Mouse (Mus musculus) midbrain, embryonic 11.5 days (tissue): ENCODE measurements around the gene Ash1l. TPM values are rescaled to one million over a fixed set of nuclear protein-coding genes. Genes with fewer than 3 reads are reported as not detected.

Experiments used
- ATAC-seq: fragments of 200-750 bp; cut with Nextera tagmentation; 2 replicates; pipeline ENCODE4 v1.8.0; 2017; ENCODE audit warnings: moderate TSS enrichment, moderate library complexity; ENCODE audit not compliant: low FRiP score
- DNase-seq: peaks from one replicate; pipeline ENCODE4 v3.0.0; 2015; ENCODE audit warnings: low spot score; ENCODE audit errors: missing footprints
- H3K27ac ChIP-seq: fragments of 300-500 bp; sonication (generic); 2 replicates; pipeline ENCODE4 v1.5.1; 2014; ENCODE audit warnings: low read depth, low read length
- H3K27me3 ChIP-seq: fragments of 300-500 bp; sonication (generic); 2 replicates; pipeline ENCODE4 v1.6.1; 2014; ENCODE audit warnings: mild to moderate bottlenecking, low read length, moderate library complexity, mixed read lengths; ENCODE audit not compliant: control insufficient read depth, insufficient read depth
- H3K36me3 ChIP-seq: fragments of 300-500 bp; sonication (generic); 2 replicates; pipeline ENCODE4 v1.6.1; 2014; ENCODE audit warnings: mild to moderate bottlenecking, low read length, moderate library complexity, mixed read lengths; ENCODE audit not compliant: control insufficient read depth, insufficient read depth
- H3K4me1 ChIP-seq: fragments of 300-500 bp; sonication (generic); 2 replicates; pipeline ENCODE4 v1.6.1; 2014; ENCODE audit warnings: low read length; ENCODE audit not compliant: control insufficient read depth, insufficient read depth
- H3K4me2 ChIP-seq: fragments of 300-500 bp; sonication (generic); 2 replicates; pipeline ENCODE4 v1.6.1; 2014; ENCODE audit warnings: mild to moderate bottlenecking, moderate library complexity
- H3K4me3 ChIP-seq: fragments of 300-500 bp; sonication (generic); 2 replicates; pipeline ENCODE4 v1.5.1; 2014; ENCODE audit warnings: low read depth, low read length
- H3K9ac ChIP-seq: fragments of 300-500 bp; sonication (generic); 2 replicates; pipeline ENCODE4 v1.6.1; 2014; ENCODE audit warnings: low read length
- H3K9me3 ChIP-seq: fragments of 300-500 bp; sonication (generic); 2 replicates; pipeline ENCODE4 v1.6.1; 2016; ENCODE audit warnings: low read length; ENCODE audit not compliant: control insufficient read depth
- WGBS: fragments of 180-500 bp; shearing (Covaris S2); extraction: QIAGEN DNeasy Blood & Tissue Kit; methylation state at CpG from one replicate; pipeline ENCODE4 v1.1.7; 2014; 5-methylcytosine and 5-hydroxymethylcytosine counted together
- polyA plus RNA-seq: library from polyadenylated mRNA; unstranded; fragments of >200 nt; fragmentation: Nextera tagmentation; extraction: Ambion mirVana; gene quantifications from 2 replicates; pipeline ENCODE4 v1.2.1, GENCODE M21; 2014

The Ash1l gene
- 12.7 and 14.5 TPM in 2 replicates for polyA plus RNA-seq

DNA sequence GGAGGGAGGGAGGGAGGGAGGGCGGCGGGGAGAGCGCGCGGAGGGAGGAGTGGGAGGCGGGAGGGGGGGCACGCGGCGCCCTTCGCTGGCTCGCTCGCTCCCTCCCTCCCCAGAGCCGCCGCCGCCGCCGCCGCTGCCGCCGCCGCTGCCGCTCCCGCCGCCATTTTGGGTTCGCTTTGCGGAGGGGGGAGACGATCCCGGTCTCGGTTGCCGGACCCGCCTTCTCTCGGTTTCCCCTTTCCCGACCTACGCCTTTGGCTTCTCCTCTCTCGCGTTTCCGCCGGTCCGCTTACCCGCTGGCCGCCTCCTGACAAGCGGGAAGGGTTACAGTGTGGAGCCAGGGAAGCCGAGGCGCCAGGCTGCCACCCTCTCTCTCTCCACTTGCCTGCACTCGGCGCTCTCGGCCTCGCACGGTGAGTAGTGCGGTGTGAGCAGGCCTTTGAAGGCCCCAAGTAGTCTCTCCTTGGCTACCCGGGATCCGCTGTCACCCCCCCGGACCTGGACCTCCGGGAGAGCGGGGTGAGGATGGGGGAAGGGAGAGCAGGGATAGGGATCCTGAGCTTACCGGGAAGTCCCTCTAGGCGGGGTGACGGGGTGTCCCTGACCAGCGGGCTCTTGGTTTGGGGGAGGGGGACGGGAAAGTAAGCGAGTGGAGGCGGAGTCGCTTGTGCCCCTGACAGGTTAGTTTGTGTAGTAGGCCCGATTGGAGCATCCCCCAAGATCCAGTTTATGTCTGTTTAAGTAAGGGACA, at the start of gene Ash1l, which contains the start of gene Dap3:
TSS of gene Ash1l (plus strand) at position 47 of the 751 bp plus-strand sequence.
TSS of gene Dap3 (minus strand) at position 606 of the 751 bp plus-strand sequence.
- Histone ChIP-seq H3K27ac (peak within 1 kb of the TSS; percentile 100), H3K4me1 (peaks cover 22% of the 10 kb centered on the region), H3K9ac (peak within 1 kb of the TSS; percentile 96), H3K4me3 (peak within 1 kb of the TSS; percentile 77), H3K27me3 (no peaks in the 10 kb centered on the region), H3K4me2 (peak within 1 kb of the TSS; percentile 51), H3K9me3 (no peaks in the 10 kb centered on the region), H3K36me3 (no peaks in the 10 kb centered on the region)
- DNase-seq (peak; percentile 97), ATAC-seq (peak; percentile 85)
- under 1% methylated on average over 29 of the region's 64 CpGs for WGBS

DNA sequence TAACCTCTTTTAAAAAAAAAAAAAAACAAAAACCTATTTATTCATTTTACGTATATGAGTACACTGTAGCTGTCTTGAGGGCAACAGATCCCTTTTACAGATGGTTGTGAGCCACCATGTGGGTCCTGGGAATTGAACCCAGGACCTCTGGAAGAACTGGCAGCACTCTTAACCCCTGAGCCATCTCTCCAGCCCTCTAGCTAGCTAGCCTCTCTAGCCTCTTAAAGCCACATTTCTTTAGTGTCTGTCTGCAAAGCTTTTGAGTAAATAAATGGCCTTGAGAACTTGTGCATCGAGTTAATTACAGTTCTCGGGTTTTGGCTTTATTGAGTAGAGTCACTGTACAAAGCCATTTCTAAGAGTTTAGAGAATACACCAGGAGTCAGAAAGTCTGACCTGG, 45.6 kb upstream of the Ash1l start:
- 86% methylated on average over 3 of the region's 3 CpGs for WGBS
- Histone ChIP-seq H3K4me2 (no peak overlapping the region), H3K4me1 (no peaks in the 10 kb centered on the region), H3K27ac (no peak overlapping the region), H3K9ac (no peak overlapping the region), H3K4me3 (no peak overlapping the region), H3K27me3 (no peaks in the 10 kb centered on the region), H3K36me3 (peaks cover 40% of the 10 kb centered on the region), H3K9me3 (no peaks in the 10 kb centered on the region)
- no peak for ATAC-seq
- DNase-seq = peak; percentile 76

DNA sequence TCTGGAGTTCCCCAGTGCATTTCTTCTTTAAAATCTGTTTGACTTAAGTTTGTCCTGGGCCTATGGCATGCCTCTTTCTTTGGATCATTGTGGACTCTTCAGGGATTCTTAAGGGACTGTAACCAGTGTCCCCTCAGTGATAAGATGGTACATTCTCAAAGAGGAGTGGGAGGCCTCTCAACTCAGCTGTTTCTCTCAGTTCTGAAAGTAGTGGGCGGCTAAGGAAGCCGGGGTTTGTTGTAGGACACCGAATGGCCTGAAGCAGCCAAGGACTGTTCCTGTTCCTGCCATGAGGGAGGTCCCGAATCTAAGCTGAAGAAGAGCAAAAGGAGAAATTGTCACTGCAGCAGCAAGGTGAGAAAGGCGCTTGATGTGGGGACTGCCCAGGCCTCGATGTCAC, 45.2 kb upstream of the Ash1l start:
- no peak overlapping the region for H3K4me2 ChIP-seq
- no peaks in the 10 kb centered on the region for H3K4me1 ChIP-seq
- H3K36me3 ChIP-seq = peaks cover 43% of the 10 kb centered on the region
- no peak overlapping the region for H3K9ac ChIP-seq
- H3K27ac ChIP-seq = no peak overlapping the region
- ATAC-seq = no peak
- DNase-seq = no peak
- H3K9me3 ChIP-seq = no peaks in the 10 kb centered on the region
- 86% methylated on average over 6 of the region's 6 CpGs for WGBS
- no peaks in the 10 kb centered on the region for H3K27me3 ChIP-seq
- H3K4me3 ChIP-seq = no peak overlapping the region

DNA sequence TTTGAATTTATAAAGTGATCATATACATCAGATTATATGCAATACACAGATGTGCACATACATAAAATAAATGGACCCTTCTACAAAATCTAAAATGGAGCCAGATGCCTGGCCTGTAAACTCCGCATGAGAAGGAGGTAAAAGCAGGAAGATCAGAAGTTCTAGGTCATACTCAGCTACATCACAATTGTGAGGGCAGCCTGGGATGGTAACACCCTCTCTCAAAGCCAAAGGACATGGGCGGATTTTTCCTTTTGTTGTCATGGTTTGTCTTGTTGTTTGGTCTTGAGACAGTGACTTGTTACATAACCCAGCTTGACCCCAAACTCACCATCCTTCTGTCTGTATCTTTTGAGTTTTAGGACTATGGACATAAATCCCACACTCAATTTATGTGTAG, 44.7 kb upstream of the Ash1l start:
- Histone ChIP-seq H3K4me1 (no peaks in the 10 kb centered on the region), H3K4me2 (no peak overlapping the region), H3K9ac (no peak overlapping the region), H3K4me3 (no peak overlapping the region), H3K9me3 (no peaks in the 10 kb centered on the region), H3K36me3 (peaks cover 48% of the 10 kb centered on the region), H3K27ac (no peak overlapping the region), H3K27me3 (no peaks in the 10 kb centered on the region)
- 82% methylated on average over 2 of the region's 2 CpGs for WGBS
- ATAC-seq = no peak
- DNase-seq = peak; percentile 65

DNA sequence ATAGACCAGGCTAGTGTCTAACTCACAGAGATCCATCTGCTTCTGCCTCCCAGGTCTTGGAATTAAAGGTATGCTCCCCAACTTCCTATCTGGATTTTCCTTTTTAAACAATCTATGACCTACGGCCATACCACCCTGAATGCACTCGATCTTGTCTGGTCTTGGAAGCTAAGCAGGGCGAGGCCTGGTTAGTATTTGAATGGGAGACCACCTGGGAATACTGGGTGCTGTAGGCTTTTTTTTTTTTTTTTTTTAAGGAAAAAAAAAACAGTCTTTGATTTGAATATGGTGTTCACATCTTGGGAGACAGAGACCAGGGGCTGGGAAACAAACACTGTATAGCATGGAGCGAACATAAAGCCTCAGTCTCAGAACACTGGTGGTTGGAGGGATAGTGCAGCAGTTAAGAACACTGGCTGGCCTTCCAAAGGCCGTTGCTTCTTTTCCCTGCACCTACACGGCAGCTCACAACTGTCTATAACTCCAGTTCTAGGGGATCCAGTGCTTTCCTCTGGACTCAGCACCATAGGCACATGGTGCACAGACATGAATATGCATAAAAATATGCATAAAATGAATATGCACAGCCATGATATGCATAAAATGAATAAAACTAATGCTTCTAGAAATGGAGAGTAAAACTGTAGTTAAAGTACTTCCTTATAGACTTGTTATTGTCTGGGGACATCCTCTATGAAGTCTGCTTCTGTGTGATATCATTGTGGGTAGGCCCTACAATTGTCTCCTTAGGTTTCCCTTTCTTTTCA, 43.8 kb upstream of the Ash1l start:
- Histone ChIP-seq H3K27ac (no peak overlapping the region), H3K4me3 (no peak overlapping the region), H3K9me3 (no peaks in the 10 kb centered on the region), H3K4me2 (no peak overlapping the region), H3K4me1 (no peaks in the 10 kb centered on the region), H3K27me3 (no peaks in the 10 kb centered on the region), H3K9ac (no peak overlapping the region), H3K36me3 (peaks cover 51% of the 10 kb centered on the region)
- ATAC-seq (no peak), DNase-seq (peak; percentile 68)
- WGBS = 90% methylated on average over 6 of the region's 6 CpGs

DNA sequence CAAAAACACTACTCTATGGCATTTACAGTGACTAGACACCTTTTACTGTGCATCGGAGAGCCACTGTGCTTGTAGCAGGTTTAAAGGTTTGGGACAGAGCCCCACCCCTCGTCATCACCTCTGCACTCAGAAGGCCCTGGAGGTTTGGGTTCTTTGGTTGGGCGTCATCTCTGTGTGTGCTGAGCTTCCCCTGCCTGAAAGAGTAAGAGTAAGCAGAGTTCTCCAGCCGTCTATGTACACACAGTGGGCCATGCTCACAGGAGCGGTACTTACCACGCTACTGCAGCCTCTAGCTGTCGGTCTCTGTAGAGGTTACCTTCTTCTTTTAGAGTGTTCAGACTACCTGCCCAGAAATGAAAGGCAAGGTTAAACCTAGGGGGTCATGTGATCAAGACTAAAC, 37.8 kb upstream of the Ash1l start:
- Histone ChIP-seq H3K9ac (no peak overlapping the region), H3K9me3 (no peaks in the 10 kb centered on the region), H3K4me3 (no peak overlapping the region), H3K27ac (no peak overlapping the region), H3K4me1 (peaks cover 4% of the 10 kb centered on the region; the same call in 1 of the 2 replicates), H3K27me3 (no peaks in the 10 kb centered on the region), H3K4me2 (peak overlapping the region; percentile 87), H3K36me3 (peaks cover 25% of the 10 kb centered on the region)
- 92% methylated on average over 7 of the region's 7 CpGs for WGBS
- ATAC-seq = no peak
- peak; percentile 75 for DNase-seq

DNA sequence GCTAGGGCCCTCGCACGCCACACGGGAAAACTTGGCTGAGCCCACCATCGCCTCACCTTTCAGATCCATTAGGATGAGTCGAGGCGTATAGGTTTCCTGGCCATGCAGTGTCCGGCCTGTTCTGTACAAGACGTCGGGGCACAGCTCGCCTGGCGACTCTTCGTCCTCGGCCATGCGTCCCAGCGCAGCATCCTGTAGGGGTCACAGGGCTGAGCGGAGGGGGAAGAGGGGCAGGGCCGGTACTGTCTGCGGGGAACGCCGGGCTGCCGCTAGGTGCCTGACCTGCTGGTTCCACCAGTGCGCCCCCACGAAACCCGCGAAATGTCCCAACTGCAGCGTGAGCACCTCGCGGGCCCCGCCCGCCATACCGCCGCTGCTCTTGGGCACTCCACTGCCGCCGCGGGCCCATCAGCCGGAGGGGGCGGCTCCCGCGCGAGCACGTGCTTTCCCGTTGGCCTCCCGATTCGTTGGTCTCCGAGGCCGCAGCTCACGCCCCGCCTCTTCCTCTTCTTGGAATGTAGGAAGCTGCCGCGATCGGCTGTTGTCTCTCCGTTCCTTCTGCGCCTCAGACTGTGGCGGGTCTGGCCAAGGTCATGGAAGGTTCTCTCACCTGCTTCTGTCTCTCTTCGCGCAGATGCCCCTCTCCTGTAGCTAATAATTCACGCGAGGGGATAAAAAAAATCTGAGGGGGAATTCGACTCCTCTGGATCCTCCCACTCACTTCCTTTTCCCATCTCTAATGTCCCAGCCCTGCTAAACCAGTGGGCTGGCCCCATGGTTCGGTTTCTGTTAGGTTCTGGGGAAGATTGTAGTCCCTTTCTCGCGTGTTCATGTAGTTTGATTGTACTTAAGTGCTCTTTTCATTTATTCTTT, 36.7 kb upstream of the Ash1l start, which contains the start of gene Msto1:
TSS of gene Msto1 (minus strand) at position 489 of the 873 bp plus-strand sequence.
- H3K4me2 ChIP-seq = peak within 1 kb of the TSS; percentile 87
- H3K36me3 ChIP-seq = peaks cover 17% of the 10 kb centered on the region
- under 1% methylated on average over 56 of the region's 62 CpGs for WGBS
- peak within 1 kb of the TSS; percentile 71 for H3K9ac ChIP-seq
- H3K27me3 ChIP-seq = no peaks in the 10 kb centered on the region
- H3K27ac ChIP-seq = peak within 1 kb of the TSS; percentile 57
- ATAC-seq (peak; percentile 98), DNase-seq (peak; percentile 97)
- H3K4me3 ChIP-seq = peak within 1 kb of the TSS; percentile 65
- H3K4me1 ChIP-seq = peaks cover 4% of the 10 kb centered on the region; the same call in 1 of the 2 replicates
- H3K9me3 ChIP-seq = no peaks in the 10 kb centered on the region

DNA sequence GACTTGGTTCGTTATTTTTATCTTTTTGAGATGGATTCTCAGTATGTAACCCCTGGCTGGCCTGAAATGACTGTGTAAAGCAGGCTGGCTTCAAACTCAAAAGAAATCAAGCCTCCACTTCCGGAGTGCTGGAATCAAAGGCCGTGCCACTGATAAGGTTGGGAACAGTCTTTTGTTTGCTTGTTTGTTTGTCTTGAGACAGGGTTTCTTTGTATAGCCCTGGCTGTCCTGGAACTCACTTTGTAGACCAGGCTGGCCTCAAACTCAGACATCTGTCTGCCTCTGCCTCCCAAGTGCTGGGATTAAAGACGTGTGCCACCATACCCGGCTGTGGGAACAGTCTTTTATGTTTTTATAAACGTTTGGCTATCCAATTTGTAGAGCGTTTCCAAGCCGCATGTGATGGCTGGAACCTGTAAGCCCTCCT, 36.0 kb upstream of the Ash1l start:
- peak overlapping the region; percentile 65 for H3K4me3 ChIP-seq
- peak overlapping the region; percentile 57 for H3K27ac ChIP-seq
- H3K9ac ChIP-seq = peak overlapping the region; percentile 71
- H3K4me1 ChIP-seq = peaks cover 4% of the 10 kb centered on the region; the same call in 1 of the 2 replicates
- H3K9me3 ChIP-seq = no peaks in the 10 kb centered on the region
- H3K36me3 ChIP-seq = peaks cover 15% of the 10 kb centered on the region
- no peaks in the 10 kb centered on the region for H3K27me3 ChIP-seq
- no peak for ATAC-seq
- DNase-seq = no peak
- peak overlapping the region; percentile 87 for H3K4me2 ChIP-seq
- 35% methylated on average over 8 of the region's 8 CpGs for WGBS
